Mouse (Mus musculus) myocyte (in vitro differentiated cells): ENCODE measurements around the gene Rab8a. TPM values are rescaled to one million over a fixed set of nuclear protein-coding genes. Genes with fewer than 3 reads are reported as not detected.

Experiments used
- H3K27me3 ChIP-seq: one replicate; pipeline ENCODE4 v1.6.1; 2011; ENCODE audit not compliant: control insufficient read depth, insufficient read depth, insufficient read length
- H3K36me3 ChIP-seq: one replicate; pipeline ENCODE4 v1.6.1; 2011; ENCODE audit not compliant: control insufficient read depth, insufficient read depth
- H3K4me2 ChIP-seq: one replicate; pipeline ENCODE4 v1.6.1; 2011; ENCODE audit warnings: low read depth, control low read depth
- H3K4me3 ChIP-seq: one replicate; pipeline ENCODE4 v1.5.1; 2011; ENCODE audit warnings: mild to moderate bottlenecking, control low read depth, moderate library complexity
- H3K79me2 ChIP-seq: one replicate; pipeline ENCODE4 v1.6.1; 2011; ENCODE audit not compliant: control insufficient read depth, insufficient read depth
- H3ac ChIP-seq: one replicate; pipeline ENCODE4 v1.6.1; 2011; ENCODE audit not compliant: control insufficient read depth, insufficient read length
- CEBPB ChIP-seq: IDR thresholded peaks from 2 replicates; pipeline ENCODE4 v1.6.1; 2011; ENCODE audit warnings: mild to moderate bottlenecking, moderate library complexity; ENCODE audit not compliant: poor library complexity, insufficient read depth, severe bottlenecking
- E2F4 ChIP-seq: IDR thresholded peaks from one replicate; pipeline ENCODE4 v1.6.1; 2011; ENCODE audit warnings: mild to moderate bottlenecking, control low read depth, moderate library complexity; ENCODE audit not compliant: insufficient read depth
- MAX ChIP-seq: IDR thresholded peaks from one replicate; pipeline ENCODE4 v1.6.1; 2011; ENCODE audit warnings: low read depth, mild to moderate bottlenecking, control low read depth
- MYOD1 ChIP-seq, 3 experiments: IDR thresholded peaks; one replicate each; pipeline ENCODE4 v1.6.1; 2011; ENCODE audit warnings: control low read depth in 2 of 3, low read depth in 2 of 3, mild to moderate bottlenecking in 2 of 3, moderate library complexity in 1 of 3; ENCODE audit not compliant: insufficient read length in 2 of 3, control insufficient read depth in 1 of 3
- MYOG ChIP-seq, 3 experiments: IDR thresholded peaks; one replicate each; pipeline ENCODE4 v1.6.1; 2011; ENCODE audit warnings: control low read depth in 2 of 3, low read depth in 2 of 3, mild to moderate bottlenecking in 2 of 3; ENCODE audit not compliant: insufficient read length in 2 of 3, control insufficient read depth in 1 of 3, insufficient read depth in 1 of 3
- POLR2A ChIP-seq: IDR thresholded peaks from one replicate; pipeline ENCODE4 v1.6.1; 2011; ENCODE audit warnings: low read depth, mild to moderate bottlenecking, control low read depth, moderate library complexity; ENCODE audit not compliant: insufficient read length
- POLR2AphosphoS2 ChIP-seq: IDR thresholded peaks from one replicate; pipeline ENCODE4 v1.6.1; 2011; ENCODE audit warnings: low read depth, control low read depth; ENCODE audit not compliant: insufficient read length
- REST ChIP-seq: IDR thresholded peaks from one replicate; pipeline ENCODE4 v1.6.1; 2011; ENCODE audit warnings: mild to moderate bottlenecking, control low read depth, moderate library complexity; ENCODE audit not compliant: insufficient read depth, insufficient read length
- SRF ChIP-seq: IDR thresholded peaks from one replicate; pipeline ENCODE4 v1.6.1; 2011; ENCODE audit warnings: low read depth; ENCODE audit not compliant: control insufficient read depth, insufficient read length
- TCF12 ChIP-seq: IDR thresholded peaks from one replicate; pipeline ENCODE4 v1.6.1; 2011; ENCODE audit warnings: mild to moderate bottlenecking, control low read depth; ENCODE audit not compliant: poor library complexity, insufficient read depth, severe bottlenecking
- TCF3 ChIP-seq: IDR thresholded peaks from one replicate; pipeline ENCODE4 v1.6.1; 2011; ENCODE audit warnings: low read depth, control low read depth; ENCODE audit not compliant: insufficient read length
- USF1 ChIP-seq: IDR thresholded peaks from one replicate; pipeline ENCODE4 v1.6.1; 2011; ENCODE audit warnings: low read depth, mild to moderate bottlenecking, control low read depth, moderate library complexity
- polyA plus RNA-seq: library from polyadenylated mRNA; unstranded; fragments of >200 nt; fragmentation: generic; extraction: Trizol; gene quantifications from one replicate; pipeline ENCODE4 v1.2.1, GENCODE M21; 2012; ENCODE audit warnings: missing spikeins

The Rab8a gene
- polyA plus RNA-seq, 1 experiment: 84.3 TPM

GRCm38 (mm10) chr8:72137431-72137830, 23.6 kb upstream of the Rab8a start:
- Histone ChIP-seq H3K4me2 (peak overlapping the region; percentile 93), H3ac (no peak overlapping the region), H3K79me2 (peaks cover 65% of the 10 kb centered on the region), H3K4me3 (peak overlapping the region; percentile 90), H3K27me3 (no peaks in the 10 kb centered on the region), H3K36me3 (peaks cover 29% of the 10 kb centered on the region)
- TF ChIP-seq MYOG (IDR thresholded peaks at IDR 0.05; ENCODE audit: control insufficient read depth in 1 of 3, insufficient read depth in 1 of 3, insufficient read length in 2 of 3, low read depth in 2 of 3) (no peak), CEBPB (no peak), TCF12 (no peak), POLR2AphosphoS2 (no peak), MYOD1 (IDR thresholded peaks at IDR 0.05; ENCODE audit: control insufficient read depth in 1 of 3, insufficient read length in 2 of 3, low read depth in 2 of 3) (no peak), TCF3 (no peak), E2F4 (no peak), SRF (no peak)

- peaks cover 73% of the 10 kb centered on the region for H3K79me2 ChIP-seq
- TF ChIP-seq CEBPB (no peak), REST (no peak), MAX (no peak), MYOD1 (IDR thresholded peaks at IDR 0.05; ENCODE audit: control insufficient read depth in 1 of 3, insufficient read length in 2 of 3, low read depth in 2 of 3) (no peak), TCF12 (no peak), POLR2AphosphoS2 (no peak), TCF3 (no peak), SRF (no peak), USF1 (no peak), E2F4 (no peak)
Measured at GRCm38 (mm10) chr8:72138456-72138855, 22.5 kb upstream of the Rab8a start.

GRCm38 (mm10) chr8:72143256-72143824, 17.7 kb upstream of the Rab8a start:
- Histone ChIP-seq H3K4me2 (no peak overlapping the region), H3ac (no peak overlapping the region), H3K27me3 (no peaks in the 10 kb centered on the region), H3K4me3 (no peak overlapping the region), H3K79me2 (peaks cover 47% of the 10 kb centered on the region), H3K36me3 (peaks cover 62% of the 10 kb centered on the region)
- no peak for TF ChIP-seq CEBPB
- TF ChIP-seq USF1: no peak

More at GRCm38 (mm10) chr8:72138456-72138855, 22.5 kb upstream of the Rab8a start:
- Histone ChIP-seq H3K4me3 (no peak overlapping the region), H3K27me3 (no peaks in the 10 kb centered on the region), H3ac (no peak overlapping the region), H3K36me3 (peaks cover 36% of the 10 kb centered on the region), H3K4me2 (no peak overlapping the region)

- Histone ChIP-seq H3K4me2 (no peak overlapping the region), H3K36me3 (peaks cover 56% of the 10 kb centered on the region), H3K27me3 (no peaks in the 10 kb centered on the region), H3ac (no peak overlapping the region), H3K79me2 (peaks cover 38% of the 10 kb centered on the region), H3K4me3 (no peak overlapping the region)
- TF ChIP-seq MYOG (IDR thresholded peaks at IDR 0.05; ENCODE audit: control insufficient read depth in 1 of 3, insufficient read depth in 1 of 3, insufficient read length in 2 of 3, low read depth in 2 of 3) (no peak), POLR2AphosphoS2 (no peak), CEBPB (no peak), USF1 (no peak), MYOD1 (IDR thresholded peaks at IDR 0.05; ENCODE audit: control insufficient read depth in 1 of 3, insufficient read length in 2 of 3, low read depth in 2 of 3) (no peak), TCF12 (no peak), POLR2A (no peak), TCF3 (no peak)
Measured at GRCm38 (mm10) chr8:72144345-72144975, 16.5 kb upstream of the Rab8a start.

GRCm38 (mm10) chr8:72145511-72145910, 15.5 kb upstream of the Rab8a start:
- no peaks in the 10 kb centered on the region for H3K27me3 ChIP-seq
- no peak overlapping the region for H3K4me3 ChIP-seq
- TF ChIP-seq SRF (no peak), POLR2AphosphoS2 (peak; percentile 41), CEBPB (peak; percentile 31; the same call in 1 of the 2 replicates), E2F4 (no peak), POLR2A (peak; percentile 26)
- H3K36me3 ChIP-seq: peaks cover 61% of the 10 kb centered on the region
- H3ac ChIP-seq: no peak overlapping the region
- H3K79me2 ChIP-seq: peaks cover 27% of the 10 kb centered on the region
- no peak overlapping the region for H3K4me2 ChIP-seq
